Mouse (Mus musculus): ENCODE measurements at regions not wholly inside any gene's neighbourhood (a gene's known extent, or its start where the extent isn't known, plus 50 kb on each side); places are given as distances from the start of the nearest gene placed in this dataset.

- TF ChIP-seq CTCF (IDR thresholded peaks at IDR 0.05; ENCODE audit: borderline replicate concordance, insufficient read depth, low read length) (no peak), POLR2A (IDR thresholded peaks at IDR 0.05; ENCODE audit: low read depth, low read length) (no peak)
- H3K4me1 ChIP-seq (ENCODE audit: control insufficient read depth, insufficient read depth, low read length), result peaks cover 2% of the 10 kb centered on the region; the same call in 1 of the 2 replicates
- H3K27ac ChIP-seq (ENCODE audit: insufficient read depth, low read length), result 0 out of 2 replicates have a peak overlapping the region, but pooled peaks have one; percentile 40
- H3K4me3 ChIP-seq (ENCODE audit: insufficient read depth, low read length), result no peak overlapping the region
Measured at GRCm38 (mm10) chr13:16219877-16220276, 208.2 kb downstream of the Inhba start.

DNA sequence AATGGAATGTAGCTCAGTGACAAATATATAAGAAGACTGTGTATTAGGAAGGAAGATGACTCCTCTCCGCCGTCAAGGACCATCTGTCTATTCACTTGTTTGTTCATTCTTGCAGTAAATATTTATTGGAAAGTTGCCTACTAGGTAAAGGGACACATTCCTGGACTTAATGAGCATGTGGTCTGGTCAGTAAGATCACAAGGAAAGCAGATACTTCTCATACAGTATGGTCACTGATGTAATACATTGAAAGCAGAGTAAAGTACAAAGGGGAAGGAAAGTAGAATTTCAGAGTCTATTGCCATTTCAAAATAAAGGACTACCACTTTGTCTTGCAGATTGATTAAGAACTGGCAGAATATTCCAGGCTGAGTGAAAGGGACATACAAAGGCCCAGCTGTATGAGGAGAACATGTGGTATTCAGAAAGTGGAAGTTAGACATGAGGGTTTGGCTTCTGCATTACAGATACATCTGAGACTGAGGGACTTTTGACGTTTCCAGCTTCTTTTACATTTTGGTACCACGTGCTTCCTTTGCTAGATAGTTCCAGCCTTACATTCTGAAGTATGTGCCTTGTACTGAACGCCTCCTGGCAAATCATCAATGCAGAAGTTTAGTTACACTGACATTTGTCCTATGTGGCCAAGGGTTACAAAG, 211.4 kb downstream of the Inhba start:
- Histone ChIP-seq H3K27ac (ENCODE audit: insufficient read depth, low read length) (peak overlapping the region; percentile 80), H3K4me3 (ENCODE audit: insufficient read depth, low read length) (no peak overlapping the region), H3K4me1 (ENCODE audit: control insufficient read depth, insufficient read depth, low read length) (peaks cover 2% of the 10 kb centered on the region; the same call in 1 of the 2 replicates)
- TF ChIP-seq CTCF (IDR thresholded peaks at IDR 0.05; ENCODE audit: borderline replicate concordance, insufficient read depth, low read length) (no peak), POLR2A (IDR thresholded peaks at IDR 0.05; ENCODE audit: low read depth, low read length) (no peak)

DNA sequence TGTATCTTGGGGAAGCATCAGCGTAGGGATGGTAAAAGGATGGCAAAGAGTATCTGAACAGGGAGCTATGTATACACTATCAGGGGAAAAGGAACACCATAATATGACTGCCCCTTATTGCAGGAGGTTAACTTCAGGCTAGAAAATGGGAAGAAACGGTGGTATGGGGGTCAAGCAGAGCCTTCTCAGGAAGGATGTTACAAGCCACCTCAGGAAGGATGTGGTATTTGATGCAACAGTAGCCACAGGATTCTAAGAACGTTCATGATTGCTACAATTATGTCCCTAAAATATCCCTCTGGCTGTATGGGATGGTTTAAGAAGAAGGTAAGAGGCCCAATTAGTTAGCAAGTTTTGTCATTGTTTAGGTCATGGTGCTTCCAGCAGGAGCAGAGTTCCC, 249.5 kb downstream of the Inhba start:
- Histone ChIP-seq H3K4me1 (ENCODE audit: control insufficient read depth, insufficient read depth, low read length) (no peaks in the 10 kb centered on the region), H3K27ac (ENCODE audit: insufficient read depth, low read length) (no peak overlapping the region), H3K4me3 (ENCODE audit: insufficient read depth, low read length) (no peak overlapping the region)
- no peak for TF ChIP-seq POLR2A (IDR thresholded peaks at IDR 0.05; ENCODE audit: low read depth, low read length)
- TF ChIP-seq CTCF (IDR thresholded peaks at IDR 0.05; ENCODE audit: borderline replicate concordance, insufficient read depth, low read length), result no peak

- H3K4me3 ChIP-seq (ENCODE audit: insufficient read depth, low read length), result no peak overlapping the region
- TF ChIP-seq POLR2A (IDR thresholded peaks at IDR 0.05; ENCODE audit: low read depth, low read length) (no peak), CTCF (IDR thresholded peaks at IDR 0.05; ENCODE audit: borderline replicate concordance, insufficient read depth, low read length) (no peak)
- no peak overlapping the region for H3K27ac ChIP-seq (ENCODE audit: insufficient read depth, low read length)
- H3K4me1 ChIP-seq (ENCODE audit: control insufficient read depth, insufficient read depth, low read length), result no peaks in the 10 kb centered on the region
Measured at GRCm38 (mm10) chr13:16279974-16280373, 268.3 kb downstream of the Inhba start.

- TF ChIP-seq POLR2A (IDR thresholded peaks at IDR 0.05; ENCODE audit: low read depth, low read length), result no peak
- no peak for TF ChIP-seq CTCF (IDR thresholded peaks at IDR 0.05; ENCODE audit: borderline replicate concordance, insufficient read depth, low read length)
- Histone ChIP-seq H3K4me1 (ENCODE audit: control insufficient read depth, insufficient read depth, low read length) (no peaks in the 10 kb centered on the region), H3K27ac (ENCODE audit: insufficient read depth, low read length) (no peak overlapping the region), H3K4me3 (ENCODE audit: insufficient read depth, low read length) (no peak overlapping the region)
Measured at GRCm38 (mm10) chr13:16280742-16281141, 269.1 kb downstream of the Inhba start.

- TF ChIP-seq POLR2A (IDR thresholded peaks at IDR 0.05; ENCODE audit: low read depth, low read length) (no peak), CTCF (IDR thresholded peaks at IDR 0.05; ENCODE audit: borderline replicate concordance, insufficient read depth, low read length) (no peak)
- Histone ChIP-seq H3K4me3 (ENCODE audit: insufficient read depth, low read length) (no peak overlapping the region), H3K4me1 (ENCODE audit: control insufficient read depth, insufficient read depth, low read length) (no peaks in the 10 kb centered on the region), H3K27ac (ENCODE audit: insufficient read depth, low read length) (no peak overlapping the region)
Measured at GRCm38 (mm10) chr13:16281777-16282176, 270.1 kb downstream of the Inhba start.

GRCm38 (mm10) chr13:16282230-16282629, 270.6 kb downstream of the Inhba start:
- Histone ChIP-seq H3K4me1 (ENCODE audit: control insufficient read depth, insufficient read depth, low read length) (no peaks in the 10 kb centered on the region), H3K4me3 (ENCODE audit: insufficient read depth, low read length) (no peak overlapping the region), H3K27ac (ENCODE audit: insufficient read depth, low read length) (no peak overlapping the region)
- TF ChIP-seq CTCF (IDR thresholded peaks at IDR 0.05; ENCODE audit: borderline replicate concordance, insufficient read depth, low read length), result no peak
- no peak for TF ChIP-seq POLR2A (IDR thresholded peaks at IDR 0.05; ENCODE audit: low read depth, low read length)

DNA sequence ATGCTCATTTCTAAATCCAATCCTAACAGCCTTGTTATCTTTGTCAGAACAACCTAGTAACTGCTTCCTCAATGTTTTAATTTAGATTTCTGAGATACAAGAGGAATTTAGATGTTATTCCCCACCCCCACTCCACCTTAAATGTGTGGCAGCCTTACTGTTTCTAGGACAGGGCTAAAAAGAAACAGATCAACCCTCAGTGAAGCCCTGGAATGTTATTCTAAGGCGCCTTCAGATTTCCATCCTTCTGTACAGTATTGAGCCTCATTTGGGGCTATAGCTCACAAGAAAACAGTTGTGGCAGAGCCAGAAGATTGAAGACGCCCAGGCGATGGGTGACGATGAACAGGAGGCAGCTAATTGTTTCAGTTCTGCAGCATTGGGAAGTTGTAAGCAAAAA, 271.7 kb downstream of the Inhba start:
- H3K4me1 ChIP-seq (ENCODE audit: control insufficient read depth, insufficient read depth, low read length), result no peaks in the 10 kb centered on the region
- TF ChIP-seq POLR2A (IDR thresholded peaks at IDR 0.05; ENCODE audit: low read depth, low read length), result no peak
- TF ChIP-seq CTCF (IDR thresholded peaks at IDR 0.05; ENCODE audit: borderline replicate concordance, insufficient read depth, low read length), result no peak
- no peak overlapping the region for H3K4me3 ChIP-seq (ENCODE audit: insufficient read depth, low read length)
- H3K27ac ChIP-seq (ENCODE audit: insufficient read depth, low read length), result no peak overlapping the region

GRCm38 (mm10) chr13:16289633-16290032, 278.0 kb downstream of the Inhba start:
- Histone ChIP-seq H3K4me1 (ENCODE audit: control insufficient read depth, insufficient read depth, low read length) (no peaks in the 10 kb centered on the region), H3K4me3 (ENCODE audit: insufficient read depth, low read length) (no peak overlapping the region), H3K27ac (ENCODE audit: insufficient read depth, low read length) (no peak overlapping the region)
- TF ChIP-seq POLR2A (IDR thresholded peaks at IDR 0.05; ENCODE audit: low read depth, low read length), result no peak
- no peak for TF ChIP-seq CTCF (IDR thresholded peaks at IDR 0.05; ENCODE audit: borderline replicate concordance, insufficient read depth, low read length)

GRCm38 (mm10) chr13:16290784-16291183, 279.1 kb downstream of the Inhba start:
- no peak for TF ChIP-seq CTCF (IDR thresholded peaks at IDR 0.05; ENCODE audit: borderline replicate concordance, insufficient read depth, low read length)
- H3K27ac ChIP-seq (ENCODE audit: insufficient read depth, low read length), result no peak overlapping the region

More at GRCm38 (mm10) chr13:16290784-16291183, 279.1 kb downstream of the Inhba start:
- no peak overlapping the region for H3K4me3 ChIP-seq (ENCODE audit: insufficient read depth, low read length)
- no peaks in the 10 kb centered on the region for H3K4me1 ChIP-seq (ENCODE audit: control insufficient read depth, insufficient read depth, low read length)
